Mouse (Mus musculus) mature B cell (primary cell): ENCODE measurements around the gene 2010300C02Rik.

Source experiments
- in situ Hi-C: fragments of 300-500 bp; cut with MboI; formaldehyde crosslinking; loops from 2 replicates; pipeline ENCODE4 v1.14.3; 2019

The 2010300C02Rik gene

GRCm38 (mm10) chr1:37583795-37584464, 136.0 kb downstream of the 2010300C02Rik start:
- in situ Hi-C loops: no loop called here

DNA sequence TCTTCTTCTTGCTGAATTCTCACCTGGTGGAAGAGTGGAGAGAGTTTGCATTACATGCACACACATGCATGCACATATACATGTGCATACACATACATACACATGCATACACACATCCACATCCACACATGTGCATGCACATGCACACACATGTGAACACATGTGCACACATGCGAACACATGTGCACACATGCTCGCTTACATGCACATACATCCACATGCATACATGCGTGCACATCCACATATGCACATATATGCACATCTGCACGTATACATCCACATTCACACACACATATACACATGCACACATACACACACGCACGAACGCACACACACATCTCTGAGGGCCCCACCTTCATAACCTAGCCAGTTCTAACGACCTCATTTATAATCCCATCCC, 136.7 kb downstream of the 2010300C02Rik start:
- in situ Hi-C loops: no loop called here

DNA sequence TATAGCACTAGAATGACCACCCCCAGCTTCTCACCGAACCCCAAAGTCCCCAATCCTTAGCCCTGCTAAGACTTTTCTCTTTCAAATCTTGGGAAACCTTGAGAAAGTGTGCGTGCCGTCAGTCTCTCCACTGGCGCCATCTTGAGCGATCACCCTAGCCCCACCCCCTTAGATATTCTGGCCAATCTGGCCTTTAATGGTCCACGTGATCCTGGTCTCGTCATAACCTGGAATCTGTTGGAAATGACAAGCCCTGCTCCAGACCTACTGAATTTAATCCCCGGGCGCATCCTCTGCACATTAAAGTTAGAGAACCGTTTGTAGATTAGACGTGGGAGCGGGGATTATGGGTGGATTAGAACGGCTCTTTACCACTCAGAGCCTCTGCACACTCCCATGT, 140.2 kb downstream of the 2010300C02Rik start:
- in situ Hi-C loops: no loop called here

DNA sequence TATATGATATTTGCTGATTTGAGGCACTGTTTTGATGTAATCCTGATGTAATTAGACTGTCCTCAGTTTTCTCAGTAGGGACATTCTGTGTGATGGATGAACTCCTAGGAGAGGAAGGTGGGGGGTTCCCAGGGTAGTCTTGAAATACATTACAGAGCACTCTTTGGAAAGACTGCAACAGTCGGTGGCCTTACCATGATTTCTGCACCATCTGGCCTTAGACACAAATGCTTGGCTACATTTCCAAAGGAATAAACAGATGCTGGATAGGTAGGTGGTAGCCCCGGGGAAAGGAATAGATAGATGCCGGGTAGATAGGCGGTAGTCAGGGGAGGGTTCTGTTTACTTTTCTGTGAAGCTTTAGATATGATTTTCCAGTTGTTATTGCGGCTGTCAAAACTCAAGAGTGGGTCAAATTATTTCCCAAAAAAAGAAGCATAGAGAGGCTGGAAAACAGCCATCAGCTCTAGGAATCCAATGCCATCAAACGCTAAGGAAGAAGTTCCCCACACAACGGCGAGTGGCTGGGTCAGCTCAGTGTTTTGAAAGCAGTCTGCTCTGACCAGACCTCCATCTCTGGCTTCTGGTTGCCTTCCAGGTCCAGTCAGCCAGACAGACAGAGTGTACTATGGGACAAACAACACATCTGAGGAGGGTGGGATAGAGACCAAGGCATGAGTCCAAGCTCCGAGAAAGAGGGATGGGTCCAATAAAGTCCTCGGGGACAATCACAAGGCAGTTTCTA, 147.2 kb downstream of the 2010300C02Rik start:
- in situ Hi-C loops: no loop called here

GRCm38 (mm10) chr1:37568379-37568778, 151.5 kb downstream of the 2010300C02Rik start:
- in situ Hi-C loops: no loop called here

GRCm38 (mm10) chr1:37566754-37567153, 153.1 kb downstream of the 2010300C02Rik start:
- in situ Hi-C loops: no loop called here

GRCm38 (mm10) chr1:37566344-37566743, 153.5 kb downstream of the 2010300C02Rik start:
- in situ Hi-C loops: no loop called here

GRCm38 (mm10) chr1:37565396-37565795, 154.5 kb downstream of the 2010300C02Rik start:
- in situ Hi-C loops: no loop called here

GRCm38 (mm10) chr1:37561955-37562354, 157.9 kb downstream of the 2010300C02Rik start:
- in situ Hi-C loops: no loop called here
